Mouse (Mus musculus) liver, embryonic 14.5 days (tissue): ENCODE data around the gene Gm9964.
"Not testable (repeated sequence)": the region's sequence is repeated elsewhere in the genome, so short reads cannot be mapped to it uniquely, and the experiment has no call there.

Experiments
- CTCF ChIP-seq: IDR thresholded peaks from 2 replicates; pipeline ENCODE4 v1.5.1; 2016; ENCODE audit warnings: antibody characterized with exemption, low read depth, control low read depth
- EP300 ChIP-seq: IDR thresholded peaks from 2 replicates; pipeline ENCODE4 v1.6.1; 2016; ENCODE audit warnings: antibody characterized with exemption, low read depth

DNA sequence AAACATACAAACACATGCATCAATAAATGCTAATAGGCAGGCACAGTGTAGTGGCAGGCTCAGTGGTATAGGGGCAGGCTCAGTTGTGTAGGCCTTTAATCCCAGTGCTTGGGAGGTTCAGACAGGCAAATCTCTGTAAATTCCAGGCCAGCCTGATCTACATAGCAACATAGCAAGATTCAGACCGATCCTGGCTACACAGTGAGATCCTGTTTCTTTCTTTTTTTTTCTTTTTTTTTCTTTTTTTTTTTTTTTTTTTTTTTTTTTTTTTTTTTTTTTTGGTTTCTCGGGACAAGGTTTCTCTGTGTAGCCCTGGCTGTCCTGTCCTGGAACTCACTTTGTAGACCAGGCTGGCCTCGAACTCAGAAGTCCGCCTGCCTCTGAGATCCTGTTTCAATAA, 36.6 kb downstream of the Gm9964 start:
- TF ChIP-seq CTCF, EP300: not testable (repeated sequence)
